Mouse (Mus musculus) c-Kit-positive CD71-negative TER-119-negative erythroid progenitor cells, embryonic 14.5 days (primary cell): ENCODE results near the gene Scaf11.
"Not testable (repeated sequence)": the region's sequence is repeated elsewhere in the genome, so short reads cannot be mapped to it uniquely, and the experiment has no call there.

Experiments used
- DNase-seq: peaks from one replicate; pipeline ENCODE4 v3.0.0-alpha.2; 2013; ENCODE audit warnings: low read depth

Gene Scaf11

GRCm38 (mm10) chr15:96460730-96461540 is at the start of gene Scaf11:
Scaf11 (minus strand) TSS chr15:96460843.
- DNase-seq, result peak; percentile 74

DNA sequence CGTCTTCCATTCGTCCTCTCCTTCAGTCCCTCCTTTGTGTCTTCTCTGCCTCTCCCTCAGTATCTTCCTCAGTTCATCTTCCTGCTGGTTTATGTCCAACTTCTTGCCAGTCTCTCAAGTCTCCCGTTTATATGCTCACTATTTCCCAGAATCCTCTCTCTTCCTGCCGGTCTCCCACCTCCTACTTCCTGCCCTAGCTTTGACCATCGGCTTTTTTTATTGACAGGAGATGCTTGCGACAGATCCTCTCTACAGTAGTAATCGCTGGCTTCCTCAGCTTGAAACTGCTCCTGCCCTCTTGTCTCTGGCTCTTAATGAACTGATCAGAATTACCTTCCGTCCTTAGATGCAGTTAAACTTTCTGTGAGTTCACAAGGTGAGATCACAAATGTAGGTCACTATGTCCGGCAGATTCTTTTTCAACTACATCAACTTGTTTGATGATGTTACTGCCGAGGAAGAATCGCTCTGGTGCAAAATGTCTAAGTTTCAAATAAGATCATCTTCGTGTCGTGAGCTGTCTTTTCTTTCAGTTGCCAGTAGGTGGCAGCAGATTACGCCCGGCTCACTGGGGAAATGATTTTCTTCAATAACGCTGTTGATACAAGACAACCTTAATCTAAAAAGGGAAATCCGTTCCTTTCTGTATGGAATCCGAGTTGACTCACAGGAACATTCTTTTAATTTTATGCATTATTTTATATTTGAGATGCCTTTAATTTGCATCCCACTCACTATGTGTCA is 46.6 kb upstream of the Scaf11 start:
- DNase-seq, result peak; percentile 37

- DNase-seq, result no peak
Measured at GRCm38 (mm10) chr15:96497646-96498045, 37.0 kb upstream of the Scaf11 start.

DNA sequence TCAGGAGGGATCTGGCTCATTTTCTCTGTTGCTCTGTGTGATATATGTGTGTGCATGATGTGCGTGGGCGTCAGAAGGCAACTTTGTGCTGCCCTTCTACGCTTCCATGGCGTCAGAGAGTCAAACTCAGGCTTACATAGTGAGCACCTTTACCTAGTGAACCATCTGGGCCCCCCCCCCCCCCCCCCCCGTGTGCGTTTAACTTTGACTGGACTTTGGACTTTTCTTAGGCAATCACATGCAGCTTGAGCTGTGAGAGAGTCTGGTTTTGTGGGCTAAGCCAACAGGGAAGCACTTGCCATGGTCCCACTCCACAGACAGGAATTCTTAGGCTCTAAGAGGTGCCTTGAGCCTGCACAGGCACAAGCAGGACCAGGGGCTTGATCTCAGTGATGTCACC is 33.6 kb upstream of the Scaf11 start:
- DNase-seq, result no peak

- no peak for DNase-seq
Measured at GRCm38 (mm10) chr15:96493573-96493972, 32.9 kb upstream of the Scaf11 start.

GRCm38 (mm10) chr15:96492919-96493318 is 32.3 kb upstream of the Scaf11 start:
- DNase-seq, result not testable (repeated sequence)

- DNase-seq, result no peak
Measured at GRCm38 (mm10) chr15:96491861-96492641, 31.4 kb upstream of the Scaf11 start.

DNA sequence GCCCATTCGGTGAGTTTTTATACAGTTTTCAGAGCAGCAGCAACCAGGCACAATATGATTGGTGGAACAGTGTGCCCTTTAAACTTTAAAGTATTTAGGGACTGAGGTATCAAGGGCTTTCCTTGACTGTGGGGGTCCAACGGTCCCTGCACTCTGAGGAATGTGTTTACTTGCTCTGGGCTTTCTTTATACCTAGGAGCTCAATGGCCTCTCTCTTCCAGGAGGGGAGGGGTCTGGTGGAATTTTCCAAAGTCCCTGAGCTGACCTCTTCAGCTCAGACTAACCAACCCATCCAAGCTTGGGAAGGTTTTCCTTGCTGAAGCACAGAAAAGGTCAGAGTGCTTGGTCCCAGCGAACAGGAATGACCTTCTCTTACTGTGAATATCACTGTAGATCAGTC is 30.8 kb upstream of the Scaf11 start:
- DNase-seq, result no peak

- DNase-seq, result no peak
Measured at GRCm38 (mm10) chr15:96490123-96490522, 29.5 kb upstream of the Scaf11 start.

DNA sequence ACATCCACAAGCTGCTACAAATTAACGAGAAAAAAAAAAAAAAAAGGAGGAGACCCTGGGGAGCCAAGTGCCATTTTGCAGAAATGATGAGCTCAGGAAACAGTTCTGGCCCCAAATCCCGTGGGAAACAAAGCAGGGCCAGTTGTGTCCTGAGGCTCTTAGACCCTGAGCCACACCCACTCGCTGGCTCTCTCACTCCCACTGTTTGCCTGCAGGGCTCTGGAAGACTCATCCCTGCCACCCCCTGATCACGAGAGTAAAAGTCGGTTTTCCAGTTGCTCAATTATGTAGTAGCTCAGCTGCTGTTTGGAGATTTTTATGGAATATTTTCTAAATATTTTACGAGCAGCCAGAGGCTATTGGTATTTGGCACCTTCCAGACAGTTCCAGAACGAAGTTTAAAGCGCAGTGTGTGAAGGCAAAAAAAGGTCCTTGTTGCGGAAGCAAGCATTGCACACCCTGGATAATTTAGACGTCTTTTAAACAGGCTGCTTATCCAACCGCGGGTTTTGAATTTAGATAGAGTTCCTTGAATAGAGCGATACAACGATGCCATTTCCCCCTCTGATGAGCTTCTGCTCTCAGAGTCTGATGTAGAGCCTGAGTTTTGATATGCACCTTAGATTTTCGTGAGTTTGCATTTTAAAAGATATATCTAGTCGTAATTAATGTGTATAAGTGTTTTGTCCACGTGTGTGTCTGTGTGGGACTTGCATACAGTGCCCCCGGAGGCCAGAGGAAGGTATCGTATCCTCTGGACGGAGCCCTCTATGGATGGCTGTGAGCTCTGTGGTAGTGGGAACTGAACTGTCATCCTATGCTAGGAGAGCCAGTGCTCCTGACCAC is 28.5 kb upstream of the Scaf11 start:
- no peak for DNase-seq

DNA sequence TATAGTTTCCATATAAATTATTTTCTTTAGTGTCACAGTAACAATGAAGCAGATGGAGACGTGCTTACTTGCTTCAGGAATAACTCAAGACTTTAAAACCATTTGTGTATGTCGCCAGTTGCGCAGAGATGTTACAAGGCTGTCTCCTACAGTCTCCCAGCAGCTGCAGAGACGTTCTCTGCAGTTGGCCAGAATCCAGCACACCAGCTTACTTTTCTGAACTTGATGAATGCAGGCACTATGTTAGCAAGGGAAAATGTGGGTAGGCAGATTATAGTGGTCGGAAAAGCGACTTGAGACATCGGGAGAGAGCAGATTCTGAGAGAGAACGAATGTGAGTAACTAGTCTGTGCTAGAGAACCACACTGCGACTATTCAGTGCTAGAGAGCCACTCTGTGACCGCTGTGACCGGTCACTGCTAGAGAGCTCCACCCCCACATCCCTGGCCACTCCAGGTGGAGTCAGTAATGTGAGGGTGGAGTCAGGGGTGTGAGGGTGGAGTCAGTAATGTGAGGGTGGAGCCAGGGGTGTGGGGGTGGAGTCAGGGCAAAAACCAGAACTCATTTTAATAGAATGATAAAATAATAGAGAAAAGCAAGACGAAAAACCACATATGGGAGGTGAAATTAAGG is 26.5 kb upstream of the Scaf11 start:
- DNase-seq, result no peak

DNA sequence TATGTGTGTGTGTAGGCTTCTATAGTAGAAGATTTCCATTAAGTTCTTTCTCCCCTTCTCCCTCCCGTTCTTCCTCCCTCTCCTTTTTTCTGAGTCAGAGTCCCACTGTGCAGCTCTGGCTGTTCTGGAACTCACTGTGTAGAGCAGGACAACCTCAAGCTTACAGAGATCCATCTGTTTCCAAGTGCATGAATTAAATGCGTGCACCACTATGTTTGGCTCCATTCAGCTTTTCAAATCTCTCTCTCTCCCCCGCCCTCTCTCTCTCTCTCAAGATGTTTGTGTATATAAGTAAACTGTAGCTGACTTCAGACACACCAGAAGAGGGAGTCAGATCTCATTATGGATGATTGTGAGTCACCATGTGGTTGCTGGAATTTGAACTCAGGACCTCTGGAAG is 20.2 kb upstream of the Scaf11 start:
- DNase-seq, result no peak

- no peak for DNase-seq
Measured at GRCm38 (mm10) chr15:96478006-96478405, 17.4 kb upstream of the Scaf11 start.

DNA sequence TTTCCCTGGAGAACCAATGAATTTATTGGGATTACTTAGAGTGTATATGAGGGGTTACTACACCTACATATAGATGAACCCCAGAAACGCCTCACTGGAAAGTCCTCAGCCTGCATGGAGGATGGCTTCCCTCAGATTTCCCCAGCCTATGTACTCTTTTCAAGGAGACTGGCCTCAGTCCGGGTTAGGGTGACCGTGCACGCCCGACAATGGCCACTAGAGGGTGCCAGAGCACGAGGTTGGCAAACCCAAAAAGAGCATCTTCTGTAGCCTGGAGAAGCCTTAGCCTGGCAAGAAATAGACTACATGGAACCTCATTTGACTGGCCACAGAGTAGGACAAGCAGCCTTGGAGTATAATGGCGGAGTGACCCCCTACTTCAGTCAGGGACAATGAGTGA is 15.7 kb upstream of the Scaf11 start:
- DNase-seq, result peak; percentile 70

GRCm38 (mm10) chr15:96475571-96475972 is 14.9 kb upstream of the Scaf11 start:
- DNase-seq, result no peak

DNA sequence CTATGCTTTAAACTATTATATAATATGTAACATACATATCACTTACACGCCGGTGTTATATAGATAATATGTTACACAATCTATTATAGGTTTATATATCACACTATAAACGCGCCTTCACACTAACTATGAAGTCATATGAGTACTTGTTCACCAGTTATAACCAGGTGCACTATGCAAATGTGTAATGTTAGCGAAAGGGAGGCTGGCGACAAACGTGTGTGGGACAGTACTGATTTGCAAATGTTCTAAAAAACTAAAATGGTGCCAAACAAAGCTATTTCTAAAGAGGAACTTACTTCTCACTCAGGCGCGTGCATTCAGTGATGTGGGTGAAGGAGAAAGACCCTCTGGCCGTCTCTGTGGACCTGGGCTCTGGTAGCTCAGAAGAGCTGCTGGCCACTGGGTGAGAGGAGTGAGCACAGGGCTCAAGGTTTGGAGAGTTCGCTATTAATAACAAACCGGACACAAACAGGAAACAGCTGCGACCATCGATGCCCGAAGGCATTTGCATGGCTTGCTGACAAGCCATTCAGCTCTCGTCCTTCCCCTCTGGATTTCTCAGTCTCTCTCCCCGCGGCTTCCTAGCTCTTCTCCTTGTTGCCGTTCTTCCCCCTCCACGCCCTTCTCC is 13.8 kb upstream of the Scaf11 start:
- no peak for DNase-seq

DNA sequence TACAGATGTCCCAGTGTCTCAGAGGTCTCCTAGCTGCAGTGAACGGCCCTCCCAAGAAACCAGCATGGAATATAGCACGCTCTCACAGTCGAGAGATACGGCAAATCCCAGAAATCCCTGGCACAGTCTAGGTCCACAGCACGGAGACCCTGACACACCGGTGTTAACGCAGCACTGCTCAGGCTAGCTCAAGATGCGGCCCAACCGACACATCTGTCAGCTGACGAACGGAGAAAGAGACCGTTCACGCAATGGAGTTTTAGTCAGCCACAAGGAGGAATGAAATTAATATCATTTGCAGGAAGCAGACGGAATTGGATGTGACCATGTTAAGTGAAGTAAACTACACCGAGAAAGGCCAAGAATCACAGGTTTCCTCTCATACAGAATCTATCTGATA is 13.3 kb upstream of the Scaf11 start:
- no peak for DNase-seq

GRCm38 (mm10) chr15:96468316-96468715 is 7.7 kb upstream of the Scaf11 start:
- no peak for DNase-seq

DNA sequence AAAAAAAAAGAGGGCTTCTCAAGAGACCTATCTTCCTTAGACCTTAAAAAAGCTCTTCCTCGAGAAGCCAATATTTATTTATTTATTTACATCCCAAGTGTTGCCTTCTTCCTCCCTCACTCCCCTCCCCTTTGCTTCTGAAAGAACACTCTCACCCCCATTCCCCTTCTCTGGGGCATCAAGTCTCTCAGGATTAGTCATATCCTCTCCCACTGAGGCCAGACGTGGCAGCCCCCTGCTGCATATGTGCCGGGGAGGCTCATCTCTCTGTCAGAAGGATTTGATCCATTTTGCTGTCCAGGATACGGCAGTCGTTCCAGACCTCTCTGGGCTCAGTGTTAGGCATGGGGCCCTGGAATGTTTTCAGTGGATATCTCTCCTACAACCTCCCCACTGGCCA is 7.2 kb upstream of the Scaf11 start:
- no peak for DNase-seq

- no peak for DNase-seq
Measured at GRCm38 (mm10) chr15:96466362-96466903, 5.8 kb upstream of the Scaf11 start.
